Mouse (Mus musculus) heart, postnatal 0 days (tissue): ENCODE measurements around the gene Grid2.

Source experiments
- CTCF ChIP-seq: IDR thresholded peaks from 2 replicates; pipeline ENCODE4 v1.5.1; 2016; ENCODE audit warnings: antibody characterized with exemption, control low read depth, low read depth
- EP300 ChIP-seq: IDR thresholded peaks from 2 replicates; pipeline ENCODE4 v1.6.1; 2016; ENCODE audit warnings: antibody characterized with exemption, low read depth

DNA sequence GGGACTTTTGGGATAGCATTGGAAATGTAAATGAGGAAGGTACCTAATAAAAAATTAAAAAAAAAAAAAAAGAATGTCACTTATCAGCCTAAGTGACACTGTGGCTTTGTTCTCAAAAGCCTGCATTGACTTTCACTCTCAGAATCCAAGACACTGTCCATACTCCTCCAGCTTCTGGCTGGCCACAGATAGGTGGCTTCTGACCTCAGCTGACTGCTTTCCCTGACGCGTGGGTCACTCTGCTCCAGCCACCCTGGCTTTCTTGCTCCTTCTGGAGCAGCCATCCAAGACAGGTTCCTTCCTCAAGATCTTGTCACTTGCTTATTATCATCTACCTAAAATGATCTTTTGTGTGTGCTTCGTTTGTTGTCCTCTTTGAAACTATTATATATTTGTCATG lies 1298.0 kb downstream of the Grid2 start:
- TF ChIP-seq EP300, result no peak
- TF ChIP-seq CTCF, result no peak
